Mouse (Mus musculus) kidney, adult 18-20 months (tissue): ENCODE data around the gene Krtap5-1.
"Not testable (repeated sequence)": the region's sequence is repeated elsewhere in the genome, so short reads cannot be mapped to it uniquely, and the experiment has no call there.

Experiments
- DNase-seq: peaks from one replicate; pipeline ENCODE4 v3.0.0; 2021

The Krtap5-1 gene

DNA sequence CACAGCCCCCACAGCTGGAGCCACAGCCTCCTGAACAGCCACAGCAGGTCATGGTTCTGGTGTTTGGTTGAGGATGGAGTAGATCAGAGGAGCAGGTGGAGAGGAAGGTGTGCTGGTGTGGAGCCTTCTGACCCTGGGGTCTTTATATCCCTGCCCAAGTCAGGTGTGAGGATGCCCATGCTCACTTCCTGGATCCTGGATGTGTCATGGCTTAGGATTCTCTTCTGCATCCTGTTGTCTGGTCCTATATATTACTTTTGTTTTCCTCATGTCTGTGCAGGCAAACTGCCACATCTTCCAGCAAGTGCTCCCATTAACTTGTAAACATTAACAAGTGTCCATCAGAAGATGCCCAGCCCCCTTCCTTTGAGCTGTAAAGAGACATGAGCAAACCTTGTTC lies at the start of gene Krtap5-1:
Gene Krtap5-1 (minus strand): TSS at position 101 of the 400 bp plus-strand sequence.
- not testable (repeated sequence) for DNase-seq

DNA sequence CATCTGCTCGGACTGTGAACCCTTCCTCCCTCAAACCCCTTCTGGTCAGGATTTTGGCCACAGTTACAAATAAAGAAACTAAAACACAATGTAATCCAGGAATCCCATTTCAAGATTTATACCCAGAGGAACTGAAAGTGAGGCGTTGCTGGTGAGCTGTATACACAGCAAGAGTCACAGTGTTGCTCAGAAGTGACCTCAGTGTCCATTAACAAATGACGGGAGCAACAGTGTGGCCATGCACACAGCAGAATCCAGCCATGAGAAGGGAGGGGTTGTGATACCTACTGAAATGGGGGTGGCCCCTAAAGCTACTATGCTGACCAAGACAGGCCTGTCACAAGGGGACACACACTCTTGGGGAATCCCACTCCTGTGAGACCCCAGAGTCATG lies 45.3 kb upstream of the Krtap5-1 start:
- DNase-seq, result no peak

DNA sequence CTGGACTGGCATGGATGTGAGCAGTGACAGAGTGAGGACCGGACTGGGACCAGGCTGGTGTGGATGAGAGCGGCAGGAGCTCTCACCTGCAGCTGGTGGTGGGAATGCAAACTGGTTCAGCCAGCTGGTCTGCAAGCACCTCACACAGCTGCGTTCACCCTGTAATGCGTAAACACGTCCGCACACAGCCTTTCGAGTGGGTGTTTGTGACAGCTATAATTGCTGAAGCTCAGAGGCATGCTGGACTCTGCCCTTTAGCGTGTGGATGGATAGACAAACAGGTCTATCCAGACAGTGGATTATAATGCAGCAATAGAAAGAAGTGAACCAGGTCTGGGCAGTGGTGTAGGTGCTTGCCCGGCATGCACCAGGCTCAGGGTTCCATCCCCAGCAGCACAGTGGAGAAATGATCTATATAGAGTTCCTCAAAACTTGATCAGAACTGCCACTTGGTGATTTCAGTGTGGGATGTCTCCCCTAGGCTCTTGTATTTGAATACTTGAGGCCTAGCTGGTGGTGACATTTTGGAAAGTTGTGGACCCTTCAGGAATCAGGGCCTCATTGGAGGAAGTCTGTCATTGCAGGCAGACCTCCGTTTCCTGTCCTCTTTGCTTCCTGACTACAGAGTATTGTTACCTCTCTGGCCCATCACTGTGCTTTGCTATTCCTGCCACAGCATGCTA lies 44.8 kb upstream of the Krtap5-1 start:
- DNase-seq, result no peak

DNA sequence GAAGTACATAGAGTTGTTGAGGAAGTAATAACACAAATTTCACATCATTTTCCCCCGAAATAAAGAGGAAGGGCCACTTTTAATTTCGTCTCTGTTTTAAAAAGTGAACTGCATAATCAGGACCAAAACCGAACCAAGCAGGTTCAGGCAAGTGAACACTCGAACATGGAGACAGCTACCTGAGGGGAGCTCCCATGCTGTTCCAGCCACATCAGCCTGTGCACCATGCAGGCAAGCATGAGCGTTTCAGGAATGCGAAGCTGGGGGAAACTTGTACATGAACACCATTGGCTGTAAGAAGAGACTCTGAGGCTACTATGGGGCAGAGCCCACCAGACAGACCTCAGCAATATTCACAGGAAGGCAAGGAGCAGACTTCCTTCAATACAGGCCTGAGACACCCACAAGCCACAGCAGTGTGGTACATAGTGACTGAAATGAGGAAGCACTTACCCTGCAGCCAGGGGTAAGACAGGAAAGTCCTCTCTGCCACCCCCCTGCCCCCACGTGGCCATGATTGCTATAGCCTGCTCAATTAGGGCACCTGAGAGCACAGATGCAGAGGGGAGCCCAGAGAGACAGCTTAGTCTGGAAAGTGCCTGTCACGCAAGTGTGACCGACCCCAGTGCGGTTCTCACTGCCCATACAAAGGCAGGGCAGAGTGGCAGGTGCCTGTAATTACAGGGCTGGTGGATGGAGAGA lies 43.5 kb upstream of the Krtap5-1 start:
- DNase-seq, result no peak

- DNase-seq, result no peak
These were observed 38.2 kb upstream of the Krtap5-1 start for GRCm38 (mm10) chr7:142335151-142335550.

DNA sequence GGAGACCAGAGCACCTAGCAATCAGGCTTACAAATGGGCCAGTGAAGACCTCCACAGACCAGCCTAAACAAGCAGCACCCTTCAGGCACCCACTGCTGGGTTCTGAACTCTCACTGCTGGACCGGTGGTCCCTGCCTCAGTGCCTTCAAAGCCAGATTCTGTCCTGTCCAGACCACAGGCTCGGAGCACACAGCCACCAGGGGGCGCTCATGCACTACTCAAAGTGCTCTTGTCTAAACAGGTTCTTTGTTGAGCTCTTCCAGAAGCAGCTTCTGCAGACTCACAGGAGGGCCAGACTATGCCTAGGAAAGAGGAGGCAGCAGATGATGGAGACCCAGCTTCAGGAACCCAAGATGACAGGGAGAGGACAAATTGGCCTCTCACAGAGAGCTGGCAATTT lies 37.3 kb upstream of the Krtap5-1 start:
- peak; percentile 85 for DNase-seq

- DNase-seq, result not testable (repeated sequence)
These were observed 35.8 kb upstream of the Krtap5-1 start for GRCm38 (mm10) chr7:142332741-142333140.

- no peak for DNase-seq
These were observed 34.4 kb upstream of the Krtap5-1 start for GRCm38 (mm10) chr7:142331281-142331680.

DNA sequence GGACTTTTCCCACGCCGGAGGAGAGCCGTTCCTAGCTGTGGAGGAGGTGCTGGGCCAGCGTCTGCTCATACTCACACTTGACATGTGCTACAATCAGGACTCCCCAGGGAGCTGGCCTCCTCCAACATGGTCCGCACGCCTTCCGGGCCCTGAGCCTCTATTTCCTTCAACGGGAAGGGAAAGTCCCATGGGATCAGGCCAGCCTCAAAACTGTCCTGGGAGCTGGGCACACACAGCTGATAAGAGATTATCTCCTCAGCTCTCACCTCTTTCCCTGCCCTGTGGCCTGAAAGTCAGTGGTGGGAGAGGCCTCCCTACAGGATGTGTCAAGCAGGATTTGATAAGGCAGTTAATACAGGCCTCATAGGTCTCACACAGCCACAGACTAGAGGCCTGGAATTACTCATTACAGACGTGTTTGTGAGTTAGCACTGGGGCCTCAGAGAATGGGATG lies 33.4 kb upstream of the Krtap5-1 start:
- peak; percentile 56 for DNase-seq

- no peak for DNase-seq
These were observed 31.6 kb upstream of the Krtap5-1 start for GRCm38 (mm10) chr7:142328507-142328906.

DNA sequence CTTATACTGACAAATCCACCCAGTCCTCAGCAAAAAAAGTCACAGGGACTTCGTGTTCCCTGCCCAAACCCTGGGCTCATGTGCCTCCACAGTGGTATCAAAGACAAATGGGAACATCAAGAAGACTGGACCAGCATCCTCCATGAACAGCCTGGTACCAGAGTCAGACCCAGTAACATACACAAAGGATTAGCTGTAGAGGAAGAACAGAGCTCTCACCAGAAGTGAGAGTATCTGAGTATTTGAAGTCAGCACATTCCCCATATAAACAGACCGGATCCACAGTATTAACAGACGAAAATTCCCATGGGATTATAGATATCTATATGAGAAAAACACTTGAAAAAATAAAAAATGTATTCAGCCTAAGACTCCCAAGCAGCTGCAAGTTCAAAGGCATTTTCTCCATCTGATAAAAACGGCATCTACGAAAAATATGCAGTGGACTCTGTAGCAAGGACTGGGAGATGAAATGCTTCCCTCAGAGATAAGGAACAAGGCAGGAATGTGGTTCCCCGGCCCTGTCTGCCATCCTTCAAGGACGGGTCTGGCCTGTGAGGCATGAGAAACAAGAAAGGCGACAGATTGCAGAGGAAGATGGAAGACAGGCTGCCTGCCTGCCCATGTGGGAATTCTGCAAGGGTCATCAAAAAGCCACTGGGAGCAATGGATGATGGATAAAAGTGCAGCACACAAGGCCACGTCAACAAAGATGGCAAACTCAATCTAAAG lies 30.0 kb upstream of the Krtap5-1 start:
- no peak for DNase-seq

GRCm38 (mm10) chr7:142323396-142324117 lies 26.6 kb upstream of the Krtap5-1 start:
- no peak for DNase-seq

DNA sequence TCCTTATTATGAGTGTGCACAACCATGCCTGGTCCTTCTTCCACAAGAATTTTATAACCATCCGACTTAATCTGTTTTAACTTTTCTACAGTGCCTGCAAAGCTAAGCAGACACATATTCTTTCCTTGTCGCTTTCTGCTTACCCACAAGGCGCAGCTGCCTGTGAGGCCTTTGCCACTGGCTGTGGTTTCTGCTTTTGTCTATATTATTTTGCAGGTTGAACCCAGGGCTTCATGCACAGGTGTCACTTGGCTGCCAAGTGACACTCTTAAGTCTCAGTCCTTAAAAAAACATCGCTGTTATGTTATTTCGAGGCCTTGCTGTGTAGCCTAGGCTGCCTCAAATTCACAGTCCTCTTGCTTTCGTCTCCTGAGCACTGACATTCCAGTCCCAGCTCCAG lies 25.7 kb upstream of the Krtap5-1 start:
- DNase-seq, result no peak

GRCm38 (mm10) chr7:142321637-142322306 lies 24.9 kb upstream of the Krtap5-1 start:
- not testable (repeated sequence) for DNase-seq

GRCm38 (mm10) chr7:142320906-142321305 lies 24.0 kb upstream of the Krtap5-1 start:
- DNase-seq, result no peak

DNA sequence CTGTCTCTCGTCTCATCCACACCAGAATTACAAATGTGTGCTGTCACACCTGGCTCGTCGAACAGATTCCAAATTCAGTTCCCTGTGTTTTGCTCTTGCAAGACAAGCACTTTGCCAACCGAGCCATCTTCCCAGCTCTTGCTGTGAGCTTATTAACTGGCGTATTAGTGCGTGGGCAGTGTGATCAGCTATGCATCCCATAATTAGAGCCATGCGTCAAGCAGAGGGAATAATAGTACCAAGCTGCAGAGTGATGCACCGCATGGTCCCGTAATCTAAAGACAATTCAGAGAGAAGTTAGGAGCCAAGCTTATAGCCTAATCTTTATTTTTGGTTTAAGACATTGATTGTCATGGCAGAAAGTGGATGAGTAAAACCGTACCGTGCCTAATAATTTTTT lies 22.2 kb upstream of the Krtap5-1 start:
- DNase-seq, result no peak

DNA sequence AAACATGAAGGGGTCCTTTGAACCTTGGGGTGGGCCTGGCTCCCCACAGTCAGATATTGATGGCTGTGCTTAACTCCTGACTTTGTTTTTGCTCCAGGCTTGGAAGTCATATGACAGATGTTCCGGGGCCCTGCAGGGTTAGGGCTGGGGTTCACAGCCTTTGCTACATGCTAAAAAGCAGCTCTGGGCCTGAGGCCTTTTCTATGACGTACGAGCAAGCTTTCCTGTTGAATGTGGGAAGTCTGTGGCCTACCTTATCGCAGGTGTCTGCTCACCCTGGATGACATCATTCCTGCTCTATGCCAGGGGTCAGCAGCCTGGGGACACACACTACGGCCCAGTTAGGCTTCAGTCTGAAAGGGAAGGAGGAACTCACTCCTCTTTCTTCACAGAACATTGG lies 20.3 kb upstream of the Krtap5-1 start:
- no peak for DNase-seq

GRCm38 (mm10) chr7:142316558-142316957 lies 19.6 kb upstream of the Krtap5-1 start:
- peak; percentile 34 for DNase-seq

GRCm38 (mm10) chr7:142314600-142315285 lies 17.8 kb upstream of the Krtap5-1 start:
- no peak for DNase-seq

- not testable (repeated sequence) for DNase-seq
These were observed 7.0 kb upstream of the Krtap5-1 start for GRCm38 (mm10) chr7:142303929-142304328.

DNA sequence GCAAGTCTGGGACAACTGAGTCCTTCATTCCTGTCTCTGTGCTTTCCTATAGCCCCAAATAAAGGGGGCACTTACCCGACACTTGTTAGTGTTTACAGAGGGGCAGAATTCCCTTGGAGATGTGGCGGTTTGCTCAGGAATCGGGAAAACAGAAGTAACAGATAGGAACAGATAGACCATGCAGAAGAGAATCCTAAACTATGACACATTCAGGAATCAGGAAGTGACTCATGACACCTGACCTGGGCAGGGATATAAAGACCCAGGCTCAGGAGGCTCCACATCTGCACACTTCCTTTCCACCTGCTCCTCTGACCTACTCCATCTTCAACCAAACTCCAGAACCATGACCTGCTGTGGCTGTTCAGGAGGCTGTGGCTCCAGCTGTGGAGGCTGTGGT lies 6.3 kb upstream of the Krtap5-1 start, which contains the start of gene Krtap5-4:
Gene Krtap5-4 (plus strand): TSS at position 301 of the 400 bp plus-strand sequence.
- no peak for DNase-seq

- DNase-seq, result not testable (repeated sequence)
These were observed 810 bp downstream of the Krtap5-1 start for GRCm38 (mm10) chr7:142296108-142296507.
